Mouse (Mus musculus): ENCODE results near the gene Eno1.
"Not testable (repeated sequence)": the region's sequence is repeated elsewhere in the genome, so short reads cannot be mapped to it uniquely, and the experiment has no call there.

The Eno1 gene

GRCm38 (mm10) chr4:150249731-150250270, 13.3 kb downstream of the Eno1 start:
- peak; percentile 42 for DNase-seq (ENCODE audit: low read depth, low spot score)

DNA sequence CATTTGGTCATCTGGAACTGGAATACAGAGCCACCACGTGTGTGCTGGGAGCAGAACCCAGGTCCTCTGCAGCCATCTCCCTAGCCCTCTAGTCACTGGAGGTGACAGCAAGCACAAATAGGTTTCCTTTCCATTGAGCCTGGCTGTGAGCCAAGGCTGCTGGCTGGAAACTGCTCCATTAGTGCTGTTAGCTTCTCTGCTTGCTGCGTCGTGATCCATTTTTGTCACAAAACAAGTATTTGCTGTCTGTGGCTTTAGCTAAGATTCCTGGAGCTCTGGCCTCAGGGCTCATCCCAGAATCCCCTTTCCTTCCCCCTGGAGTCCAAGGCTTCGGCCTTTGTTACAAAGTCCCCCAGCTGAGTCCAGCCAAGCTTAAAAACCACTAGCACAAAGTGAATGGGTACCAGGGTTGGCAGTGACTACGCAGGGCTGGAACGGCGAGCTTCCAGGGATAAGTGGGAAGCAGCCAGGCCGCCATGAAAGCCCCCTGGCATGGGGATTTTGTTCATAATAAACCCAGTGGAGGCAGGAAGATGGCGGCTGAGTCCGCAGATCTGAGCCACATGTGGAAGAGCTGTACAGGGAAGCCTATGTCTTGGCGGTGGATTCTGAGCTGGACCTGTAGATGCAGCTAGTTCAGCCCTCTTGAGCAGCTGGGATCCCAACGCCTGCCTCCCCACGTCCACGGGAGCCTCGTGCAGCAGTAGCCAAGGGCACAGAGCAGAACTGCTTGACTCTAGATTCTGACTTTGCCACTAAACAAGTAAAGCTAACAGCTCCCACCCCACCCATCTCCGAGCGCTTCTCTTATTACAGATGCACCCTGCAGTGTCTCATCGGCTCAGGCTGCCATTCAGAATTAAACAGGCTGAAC, 14.3 kb downstream of the Eno1 start:
- DNase-seq (ENCODE audit: low read depth, low spot score), result peak; percentile 56

- DNase-seq (ENCODE audit: low read depth, low spot score), result no peak
These were observed 17.9 kb downstream of the Eno1 start for GRCm38 (mm10) chr4:150254416-150254815.

GRCm38 (mm10) chr4:150255181-150255580, 18.7 kb downstream of the Eno1 start:
- DNase-seq (ENCODE audit: low read depth, low spot score), result no peak

DNA sequence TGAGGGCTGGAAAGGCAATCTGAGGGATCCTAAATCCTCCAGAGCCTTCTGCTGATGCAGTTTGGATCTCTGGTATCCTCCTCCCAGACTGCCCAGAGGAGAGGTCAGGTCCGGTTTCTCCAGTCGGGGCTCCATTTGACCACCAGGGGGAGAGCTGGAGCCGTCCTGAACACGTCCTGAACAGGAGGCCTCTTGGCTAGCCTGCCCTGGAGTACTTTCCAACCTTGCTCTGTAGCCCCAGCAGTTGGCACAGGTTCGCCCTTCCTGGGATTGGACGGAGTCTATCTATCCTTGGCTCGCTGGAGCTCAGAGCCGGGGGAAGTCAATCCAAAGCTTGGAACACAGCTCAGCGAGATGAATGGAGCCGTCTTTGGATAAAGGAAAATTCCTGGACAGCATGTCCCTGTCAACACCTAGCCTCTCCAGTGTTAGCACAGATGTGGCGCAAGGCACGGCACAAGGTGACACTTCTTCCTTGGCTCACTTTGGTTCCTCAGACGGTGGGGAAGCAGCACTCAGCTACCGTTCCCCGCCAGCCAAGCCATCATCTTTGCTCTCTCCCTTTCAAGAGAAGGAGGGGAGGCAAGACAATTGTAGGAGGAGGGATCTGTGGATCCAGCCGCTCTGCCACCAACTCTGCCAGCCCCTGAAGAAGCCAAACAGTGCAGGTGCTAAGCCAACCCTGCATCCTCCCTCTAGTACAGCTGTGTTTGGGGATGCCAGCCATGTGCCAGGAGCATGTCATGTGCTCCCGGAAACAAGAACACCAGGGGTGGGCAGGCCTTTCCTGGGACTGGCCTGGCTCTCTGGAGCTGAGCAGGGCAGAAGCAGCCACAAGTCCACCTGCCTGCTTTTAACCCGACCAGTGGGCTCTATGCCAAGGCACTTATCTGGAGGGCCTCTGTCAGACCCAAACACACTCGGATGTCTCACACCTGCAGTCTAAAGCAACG, 21.0 kb downstream of the Eno1 start:
- peak; percentile 64 for DNase-seq (ENCODE audit: low read depth, low spot score)

- DNase-seq (ENCODE audit: low read depth, low spot score), result no peak
These were observed 21.9 kb downstream of the Eno1 start for GRCm38 (mm10) chr4:150258388-150258787.

DNA sequence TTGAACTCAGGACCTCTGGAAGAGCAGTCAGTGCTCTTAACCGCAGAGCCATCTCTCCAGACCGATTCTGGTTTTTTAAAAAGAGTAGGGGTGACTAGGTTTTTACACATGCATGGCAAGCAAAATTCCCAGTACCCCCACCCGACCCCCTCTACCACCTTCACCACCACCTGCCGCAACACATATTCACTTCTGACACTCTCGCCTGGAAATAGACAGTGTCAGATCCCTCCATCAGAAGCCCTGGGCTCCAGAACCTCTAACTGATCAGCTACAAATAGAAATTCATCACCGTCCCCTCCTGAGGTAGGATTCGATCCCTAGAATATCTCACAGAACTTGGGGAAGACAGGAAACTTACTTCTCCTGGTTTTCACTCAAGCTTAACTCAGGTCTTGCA, 23.1 kb downstream of the Eno1 start:
- no peak for DNase-seq (ENCODE audit: low read depth, low spot score)

DNA sequence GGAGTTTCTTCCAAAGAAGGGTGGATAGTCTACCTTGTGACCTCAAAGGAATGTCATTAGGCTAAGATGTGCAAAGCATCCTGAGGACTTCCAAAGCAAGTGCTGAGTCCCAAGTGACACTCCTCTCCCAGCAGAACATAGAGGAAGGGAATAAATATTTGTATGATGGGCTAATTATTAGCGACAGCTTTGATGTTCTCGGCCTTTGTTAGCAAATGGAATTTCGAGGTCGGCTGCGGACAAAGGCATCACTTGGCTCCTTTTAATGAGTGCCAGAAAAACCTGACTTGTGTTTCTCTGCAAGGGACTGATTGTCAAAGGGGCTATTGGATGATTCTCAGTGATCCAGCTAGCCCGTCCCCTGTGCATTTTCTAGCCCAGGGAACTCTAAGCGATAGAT, 23.6 kb downstream of the Eno1 start:
- no peak for DNase-seq (ENCODE audit: low read depth, low spot score)

DNA sequence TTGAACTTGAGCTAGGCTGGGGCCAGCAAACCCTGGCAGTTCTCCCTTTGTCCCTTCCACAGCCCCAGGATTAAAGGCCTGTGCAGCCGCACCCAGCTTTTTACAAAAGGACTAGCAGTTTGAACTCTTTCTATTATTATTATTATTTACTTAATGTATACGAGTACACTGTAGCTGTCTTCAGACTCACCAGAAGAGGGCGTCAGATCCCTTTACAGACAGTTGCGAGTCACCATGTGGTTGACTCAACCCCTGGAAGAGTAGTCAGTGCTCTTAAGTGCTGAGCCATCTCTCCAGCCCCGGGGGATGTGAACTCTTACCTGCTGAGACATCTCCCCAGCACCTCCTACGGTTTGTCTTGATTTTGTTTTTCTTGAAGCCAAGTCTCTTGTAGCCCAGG, 24.2 kb downstream of the Eno1 start:
- DNase-seq (ENCODE audit: low read depth, low spot score), result no peak

- no peak for DNase-seq (ENCODE audit: low read depth, low spot score)
These were observed 25.8 kb downstream of the Eno1 start for GRCm38 (mm10) chr4:150262301-150262700.

DNA sequence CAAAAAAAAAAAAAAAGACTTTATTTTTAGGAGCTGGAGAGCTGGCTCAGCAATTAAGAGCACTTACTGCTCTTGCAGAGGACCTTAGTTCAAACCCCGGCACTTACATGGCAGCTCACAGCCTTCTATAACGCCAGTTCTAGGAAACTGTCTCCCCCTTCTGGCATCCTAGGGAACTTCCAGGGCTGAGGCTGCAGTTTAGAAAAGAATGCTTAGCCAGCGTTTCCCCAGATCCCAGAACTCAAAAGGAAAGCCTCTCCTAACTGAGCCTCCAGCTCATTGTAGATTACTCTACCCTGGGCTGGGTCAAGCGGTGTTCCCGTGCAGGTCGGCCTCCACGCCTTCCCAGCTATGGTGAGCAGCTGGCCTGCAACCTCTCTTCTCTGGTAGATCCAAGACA, 28.4 kb downstream of the Eno1 start:
- DNase-seq (ENCODE audit: low read depth, low spot score), result no peak

DNA sequence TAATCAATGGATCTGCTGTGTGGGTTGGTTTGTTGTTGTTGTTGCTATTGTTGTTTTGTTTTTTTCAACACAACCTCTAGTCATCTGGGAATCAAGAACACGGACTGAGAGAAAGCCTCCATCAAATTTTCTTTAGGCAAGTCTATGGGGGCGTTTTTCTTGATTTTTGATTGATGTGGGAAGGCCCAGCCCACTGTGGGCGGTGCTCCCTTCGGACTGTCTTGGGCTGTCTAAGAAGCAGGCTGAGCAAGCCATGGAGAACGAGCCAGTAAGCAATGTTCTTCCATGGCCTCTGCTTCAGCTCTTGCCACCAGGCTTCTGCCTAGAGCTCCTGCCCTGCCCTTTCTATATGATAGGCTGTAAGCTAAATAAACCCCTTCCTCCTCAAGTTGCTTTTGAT, 28.9 kb downstream of the Eno1 start:
- no peak for DNase-seq (ENCODE audit: low read depth, low spot score)

- DNase-seq (ENCODE audit: low read depth, low spot score), result no peak
These were observed 30.2 kb downstream of the Eno1 start for GRCm38 (mm10) chr4:150266655-150267223.

DNA sequence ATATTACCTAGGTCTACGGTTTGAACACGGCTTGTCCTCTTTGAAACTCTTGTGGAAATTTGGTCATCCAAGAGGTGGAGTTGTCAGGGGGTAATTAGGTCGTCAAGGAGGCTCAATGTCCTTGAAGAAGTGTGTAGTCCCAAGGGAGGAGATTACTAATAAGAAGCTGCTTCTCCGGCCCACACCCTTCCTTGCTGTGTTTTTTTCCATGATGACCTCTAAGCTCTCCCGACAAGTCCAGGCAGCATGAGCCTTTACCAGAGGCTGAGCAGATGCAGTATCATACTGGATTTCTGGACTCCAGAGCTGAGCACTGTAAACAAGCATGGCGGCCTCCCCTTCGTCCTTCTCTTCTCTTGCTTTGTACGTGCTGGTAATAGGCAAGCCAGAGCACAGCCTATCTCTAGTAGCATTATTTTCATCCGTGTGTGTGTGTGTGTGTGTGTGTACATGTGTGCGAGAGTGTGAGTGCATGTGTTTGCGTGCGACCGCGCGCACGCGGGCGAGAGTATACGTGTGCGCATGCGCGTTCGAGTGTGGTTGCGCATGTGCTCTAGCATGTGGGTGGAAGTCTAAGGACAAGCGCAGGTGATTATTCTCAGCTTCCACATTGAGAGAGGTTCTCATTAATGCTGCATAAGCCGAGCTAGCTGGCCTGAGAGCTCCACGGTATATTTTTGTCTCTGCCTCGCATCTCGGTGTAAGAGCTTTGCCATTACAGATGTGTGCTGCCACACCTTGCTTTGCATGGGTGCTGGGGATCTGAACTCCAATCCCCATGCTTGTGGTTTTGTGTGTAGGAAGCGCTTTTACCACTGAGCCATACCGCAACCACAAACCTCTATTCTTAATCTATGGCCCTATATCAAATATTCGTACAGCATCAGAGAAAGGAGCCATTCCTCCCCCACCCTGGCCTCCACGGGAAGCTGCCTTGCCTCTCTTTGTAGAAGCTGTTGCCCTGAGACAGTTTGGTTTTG, 32.4 kb downstream of the Eno1 start:
- no peak for DNase-seq (ENCODE audit: low read depth, low spot score)

DNA sequence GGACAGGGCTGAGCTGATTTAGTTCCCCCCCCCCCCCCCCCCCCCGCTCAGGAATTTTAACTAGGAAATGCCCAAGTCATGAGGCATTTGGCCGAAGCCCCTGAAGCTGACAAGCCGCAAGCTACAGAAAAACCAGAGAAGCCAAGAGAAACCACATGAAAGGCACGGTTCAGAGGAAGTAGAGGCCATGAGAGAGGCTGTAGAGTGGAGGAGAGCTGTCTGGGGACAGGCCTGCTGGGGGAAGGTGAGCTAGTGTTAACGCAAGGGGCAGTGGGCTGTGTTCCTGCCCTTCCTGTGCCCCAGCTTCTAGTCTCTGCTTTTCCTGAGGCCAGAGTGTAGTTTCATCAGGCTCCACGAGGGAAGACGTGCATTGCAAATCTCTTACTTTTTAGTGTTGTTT, 33.2 kb downstream of the Eno1 start:
- no peak for DNase-seq (ENCODE audit: low read depth, low spot score)

- DNase-seq (ENCODE audit: low read depth, low spot score), result not testable (repeated sequence)
These were observed 34.2 kb downstream of the Eno1 start for GRCm38 (mm10) chr4:150270718-150271117.

DNA sequence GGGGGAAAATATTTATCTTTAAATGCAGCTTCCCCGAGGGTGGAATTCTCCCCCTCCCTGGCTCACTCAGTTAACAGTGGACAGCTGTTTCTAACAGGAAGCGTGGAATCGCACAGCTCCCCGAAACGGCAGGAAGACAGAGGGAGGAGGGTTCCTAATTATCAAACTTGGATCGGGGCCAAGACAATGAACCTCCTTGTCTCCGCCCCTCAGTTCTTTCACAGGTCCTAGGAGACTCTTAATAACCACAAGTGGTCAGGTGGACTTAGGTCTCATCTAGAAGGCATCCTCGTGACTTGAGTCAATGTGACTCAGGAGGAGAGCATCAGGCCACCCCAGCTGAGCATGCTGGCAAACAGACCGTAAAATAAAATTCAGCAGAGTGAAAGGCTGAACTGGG, 36.2 kb downstream of the Eno1 start:
- peak; percentile 73 for DNase-seq (ENCODE audit: low read depth, low spot score)

GRCm38 (mm10) chr4:150275531-150275930, 39.0 kb downstream of the Eno1 start:
- DNase-seq (ENCODE audit: low read depth, low spot score), result no peak

DNA sequence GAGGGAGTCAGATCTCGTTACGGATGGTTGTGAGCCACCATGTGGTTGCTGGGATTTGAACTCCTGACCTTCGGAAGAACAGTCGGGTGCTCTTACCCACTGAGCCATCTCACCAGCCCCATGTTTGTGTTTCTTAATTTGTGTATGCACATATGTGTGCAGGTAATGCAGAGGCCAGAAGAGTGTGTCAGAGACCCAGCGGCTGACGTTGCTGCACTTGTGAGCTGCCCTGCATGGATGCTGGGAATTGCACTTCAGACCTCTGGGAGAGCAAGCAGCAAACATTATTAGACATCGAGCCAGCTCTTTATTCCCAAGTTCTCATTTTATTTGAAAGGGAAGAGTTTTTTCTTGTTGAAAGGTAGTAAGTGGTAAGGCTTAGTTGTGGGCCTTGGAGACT, 42.8 kb downstream of the Eno1 start:
- DNase-seq (ENCODE audit: low read depth, low spot score), result not testable (repeated sequence)

DNA sequence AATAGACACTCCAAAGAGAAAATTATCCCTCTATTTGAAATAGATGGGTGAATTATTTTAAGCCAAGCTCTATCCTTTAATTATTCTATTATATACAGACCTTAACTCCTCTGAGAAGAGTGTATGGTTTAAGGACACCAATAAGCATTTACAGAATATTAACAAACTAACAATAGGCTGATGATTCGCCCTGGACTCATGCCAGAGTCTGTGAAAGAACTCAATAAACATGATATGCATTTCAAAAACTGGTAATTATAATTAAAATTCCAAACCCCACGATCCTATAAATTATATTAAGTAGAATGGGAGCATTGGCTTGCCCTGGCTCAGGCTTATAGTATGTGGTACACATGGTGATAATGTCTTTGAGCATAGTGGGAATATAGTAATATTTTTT, 43.5 kb downstream of the Eno1 start:
- no peak for DNase-seq (ENCODE audit: low read depth, low spot score)

DNA sequence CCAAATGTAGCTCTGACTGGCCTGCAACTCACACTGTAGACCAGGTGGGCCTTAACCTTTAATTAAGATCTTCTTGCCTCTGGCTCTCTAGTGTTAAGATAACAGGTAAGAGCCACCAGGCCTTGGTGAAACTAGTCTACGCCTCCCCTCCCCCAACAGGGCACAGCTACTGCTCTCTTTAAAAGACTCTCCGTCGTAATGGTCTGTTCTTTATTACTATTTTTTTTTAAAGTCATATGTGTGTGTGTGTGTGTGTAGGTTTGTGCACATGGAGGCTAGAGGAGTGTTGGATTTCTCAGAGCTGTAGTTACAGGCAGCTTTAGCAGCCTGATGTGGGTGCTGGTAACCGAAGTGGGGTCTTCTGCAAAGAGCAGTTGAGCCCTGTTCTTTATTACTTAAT, 43.9 kb downstream of the Eno1 start:
- DNase-seq (ENCODE audit: low read depth, low spot score), result no peak

All from A20 (cell line).